Mouse (Mus musculus) embryonic facial prominence, embryonic 13.5 days (tissue): ENCODE results near the gene Asf1b. TPM values are rescaled to one million over a fixed set of nuclear protein-coding genes. Genes with fewer than 3 reads are reported as not detected.
"Not testable (repeated sequence)": the region's sequence is repeated elsewhere in the genome, so short reads cannot be mapped to it uniquely, and the experiment has no call there.

ENCODE experiments used
- ATAC-seq: fragments of 200-750 bp; cut with Nextera tagmentation; 2 replicates; pipeline ENCODE4 v1.8.0; 2017; ENCODE audit warnings: low read depth; ENCODE audit not compliant: insufficient number of reproducible peaks, insufficient read depth, low FRiP score, low TSS enrichment
- H3K27ac ChIP-seq: fragments of 300-500 bp; sonication (generic); 2 replicates; pipeline ENCODE4 v1.5.1; 2015; ENCODE audit warnings: moderate library complexity, mild to moderate bottlenecking, inconsistent platforms
- H3K27me3 ChIP-seq: fragments of 300-500 bp; sonication (generic); 2 replicates; pipeline ENCODE4 v1.6.1; 2015; ENCODE audit warnings: mild to moderate bottlenecking, inconsistent platforms
- H3K36me3 ChIP-seq: fragments of 300-500 bp; sonication (generic); 2 replicates; pipeline ENCODE4 v1.6.1; 2015; ENCODE audit warnings: mild to moderate bottlenecking, inconsistent platforms
- H3K4me1 ChIP-seq: fragments of 300-500 bp; sonication (generic); 2 replicates; pipeline ENCODE4 v1.6.1; 2015; ENCODE audit warnings: inconsistent platforms
- H3K4me2 ChIP-seq: fragments of 300-500 bp; sonication (generic); 2 replicates; pipeline ENCODE4 v1.6.1; 2015; ENCODE audit warnings: moderate library complexity, mild to moderate bottlenecking, inconsistent platforms
- H3K4me3 ChIP-seq: fragments of 300-500 bp; sonication (generic); 2 replicates; pipeline ENCODE4 v1.5.1; 2015; ENCODE audit warnings: mild to moderate bottlenecking, inconsistent platforms
- H3K9ac ChIP-seq: fragments of 300-500 bp; sonication (generic); 2 replicates; pipeline ENCODE4 v1.6.1; 2015; ENCODE audit warnings: mild to moderate bottlenecking, inconsistent platforms
- H3K9me3 ChIP-seq: fragments of 300-500 bp; sonication (generic); 2 replicates; pipeline ENCODE4 v1.6.1; 2016; ENCODE audit warnings: inconsistent platforms
- WGBS: fragments of 180-500 bp; shearing (Covaris S2); methylation state at CpG from one replicate; pipeline ENCODE4 v1.1.7; 2015; ENCODE audit warnings: mixed read lengths; 5-methylcytosine and 5-hydroxymethylcytosine counted together
- polyA plus RNA-seq: library from polyadenylated mRNA; unstranded; fragments of >200 nt; fragmentation: Nextera tagmentation; extraction: Ambion mirVana; gene quantifications from 2 replicates; pipeline ENCODE4 v1.2.1, GENCODE M21; 2015

Gene Asf1b
- polyA plus RNA-seq, 1 experiment from 2014 or later = 61.3 TPM

DNA sequence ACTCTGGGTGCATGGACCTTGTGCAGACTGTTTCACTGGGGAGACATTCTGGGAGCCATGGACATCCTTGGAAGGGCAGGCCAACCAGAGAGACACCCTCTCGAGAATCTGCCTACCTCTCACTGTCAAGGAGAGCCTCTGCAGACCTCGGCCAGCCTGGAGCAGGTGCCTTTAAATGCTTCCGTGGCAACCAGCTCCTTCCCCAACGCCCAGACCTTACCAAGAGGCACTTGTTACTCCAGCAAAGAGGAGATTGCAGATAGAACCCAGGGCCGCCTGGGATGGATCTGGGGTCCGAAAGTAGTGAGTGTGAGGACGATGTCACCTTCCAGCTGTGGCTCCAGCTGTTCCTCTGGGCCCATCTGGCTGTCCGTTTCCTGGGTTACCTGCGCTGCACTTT is 22.9 kb downstream of the Asf1b start:
- Histone ChIP-seq H3K36me3 (peaks cover 41% of the 10 kb centered on the region), H3K9ac (peak overlapping the region; percentile 40), H3K4me2 (no peak overlapping the region), H3K4me1 (peaks cover 31% of the 10 kb centered on the region), H3K27me3 (no peaks in the 10 kb centered on the region), H3K9me3 (no peaks in the 10 kb centered on the region), H3K4me3 (no peak overlapping the region), H3K27ac (0 out of 2 replicates have a peak overlapping the region, but pooled peaks have one; percentile 7)
- ATAC-seq = no peak
- WGBS = 75% methylated on average over 9 of the region's 9 CpGs

DNA sequence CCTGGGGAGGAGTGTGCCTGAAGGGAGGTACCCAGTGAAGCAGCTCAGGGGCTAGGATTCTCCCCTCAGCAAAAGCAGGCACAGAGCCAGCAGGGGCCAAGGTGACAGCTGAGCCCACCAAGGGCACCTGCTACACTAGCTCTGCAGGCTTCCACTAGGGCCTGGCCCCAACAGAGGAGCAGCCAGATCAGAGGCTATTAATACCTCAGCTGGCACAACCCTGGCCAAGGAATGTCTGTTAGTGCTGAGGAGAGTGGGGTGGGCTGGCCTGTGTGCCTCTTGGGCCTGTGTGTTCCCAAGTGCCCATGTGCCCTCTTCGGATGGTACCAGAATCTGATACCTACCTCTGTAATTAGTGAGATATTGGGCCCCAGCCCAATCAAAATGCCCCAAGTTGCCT is 24.9 kb downstream of the Asf1b start:
- H3K36me3 ChIP-seq = peaks cover 59% of the 10 kb centered on the region
- H3K4me1 ChIP-seq = peaks cover 18% of the 10 kb centered on the region
- H3K27ac ChIP-seq = no peak overlapping the region
- 81% methylated on average over 1 of the region's 1 CpGs for WGBS
- ATAC-seq = no peak
- H3K4me3 ChIP-seq = no peak overlapping the region
- H3K9me3 ChIP-seq = no peaks in the 10 kb centered on the region
- no peaks in the 10 kb centered on the region for H3K27me3 ChIP-seq
- H3K4me2 ChIP-seq = no peak overlapping the region
- H3K9ac ChIP-seq = no peak overlapping the region

DNA sequence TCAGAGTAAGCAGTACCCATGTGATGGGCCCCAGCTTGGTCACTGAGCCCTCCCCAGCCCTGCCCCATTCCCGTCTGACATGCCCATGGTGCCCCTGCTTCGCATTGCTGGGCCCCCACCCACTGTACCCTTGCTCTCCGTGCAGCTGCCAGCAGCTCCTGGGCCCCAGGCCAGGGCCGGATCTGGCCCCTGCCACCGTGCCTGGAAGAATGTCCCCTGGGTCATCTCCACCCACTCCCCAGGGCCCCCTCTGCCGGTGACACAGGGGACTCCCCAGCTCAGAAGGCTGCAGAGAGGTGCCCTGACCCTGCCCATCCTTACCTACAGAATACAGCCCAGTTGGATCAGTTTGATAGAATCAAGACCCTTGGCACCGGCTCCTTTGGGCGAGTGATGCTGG is 25.5 kb downstream of the Asf1b start:
- Histone ChIP-seq H3K4me1 (peaks cover 18% of the 10 kb centered on the region), H3K36me3 (peaks cover 64% of the 10 kb centered on the region), H3K9ac (no peak overlapping the region), H3K9me3 (no peaks in the 10 kb centered on the region), H3K4me3 (no peak overlapping the region), H3K27me3 (no peaks in the 10 kb centered on the region), H3K27ac (no peak overlapping the region), H3K4me2 (no peak overlapping the region)
- WGBS = 83% methylated on average over 8 of the region's 8 CpGs
- no peak for ATAC-seq

GRCm38 (mm10) chr8:83981533-83981932 is 26.2 kb downstream of the Asf1b start:
- Histone ChIP-seq H3K36me3 (peaks cover 71% of the 10 kb centered on the region), H3K4me2 (no peak overlapping the region), H3K9me3 (no peaks in the 10 kb centered on the region), H3K27ac (no peak overlapping the region), H3K9ac (no peak overlapping the region), H3K27me3 (no peaks in the 10 kb centered on the region), H3K4me3 (no peak overlapping the region), H3K4me1 (peaks cover 15% of the 10 kb centered on the region)
- 94% methylated on average over 7 of the region's 7 CpGs for WGBS
- no peak for ATAC-seq

GRCm38 (mm10) chr8:83982449-83982848 is 27.1 kb downstream of the Asf1b start:
- H3K36me3 ChIP-seq = peaks cover 80% of the 10 kb centered on the region
- no peak overlapping the region for H3K4me2 ChIP-seq

GRCm38 (mm10) chr8:83983222-83983621 is 27.9 kb downstream of the Asf1b start:
- H3K4me3 ChIP-seq, H3K27ac ChIP-seq, H3K9me3 ChIP-seq, H3K27me3 ChIP-seq, H3K9ac ChIP-seq, H3K4me1 ChIP-seq, H3K4me2 ChIP-seq, ATAC-seq: not testable (repeated sequence)
- 98% methylated on average over 2 of the region's 2 CpGs for WGBS
- peaks cover 84% of the 10 kb centered on the region for H3K36me3 ChIP-seq

More at GRCm38 (mm10) chr8:83982449-83982848, 27.1 kb downstream of the Asf1b start:
- peaks cover 6% of the 10 kb centered on the region for H3K4me1 ChIP-seq
- H3K4me3 ChIP-seq = no peak overlapping the region
- H3K9me3 ChIP-seq = no peaks in the 10 kb centered on the region
- no peak overlapping the region for H3K27ac ChIP-seq
- H3K9ac ChIP-seq = no peak overlapping the region
- H3K27me3 ChIP-seq = no peaks in the 10 kb centered on the region
- WGBS = 90% methylated on average over 4 of the region's 4 CpGs
- ATAC-seq = no peak

- Histone ChIP-seq H3K4me2 (no peak overlapping the region), H3K4me3 (no peak overlapping the region), H3K36me3 (peaks cover 88% of the 10 kb centered on the region), H3K4me1 (no peaks in the 10 kb centered on the region), H3K27me3 (no peaks in the 10 kb centered on the region), H3K9me3 (no peaks in the 10 kb centered on the region), H3K9ac (no peak overlapping the region), H3K27ac (no peak overlapping the region)
- 88% methylated on average over 7 of the region's 7 CpGs for WGBS
- ATAC-seq = no peak
These were observed 33.9 kb downstream of the Asf1b start for GRCm38 (mm10) chr8:83989243-83989642.

DNA sequence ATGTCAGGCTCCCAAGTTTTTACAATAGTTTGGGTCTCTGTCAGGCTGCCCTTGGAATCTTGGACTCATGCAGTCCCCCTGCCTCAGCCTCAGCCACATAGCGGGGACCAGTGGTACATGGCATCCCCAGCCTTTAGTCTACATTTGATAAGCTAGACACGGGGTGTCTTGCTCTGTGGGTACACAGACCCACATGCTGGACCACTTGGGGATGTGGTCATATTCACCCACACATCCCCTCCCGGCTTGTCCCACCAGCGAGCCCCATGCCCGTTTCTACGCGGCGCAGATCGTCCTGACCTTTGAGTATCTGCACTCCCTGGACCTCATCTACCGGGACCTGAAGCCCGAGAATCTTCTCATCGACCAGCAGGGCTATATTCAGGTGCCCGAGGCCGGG is 34.9 kb downstream of the Asf1b start:
- Histone ChIP-seq H3K36me3 (peaks cover 88% of the 10 kb centered on the region), H3K4me3 (no peak overlapping the region), H3K9me3 (no peaks in the 10 kb centered on the region), H3K27me3 (no peaks in the 10 kb centered on the region), H3K27ac (no peak overlapping the region), H3K9ac (no peak overlapping the region), H3K4me1 (no peaks in the 10 kb centered on the region), H3K4me2 (no peak overlapping the region)
- no peak for ATAC-seq
- WGBS = 92% methylated on average over 14 of the region's 14 CpGs

- Histone ChIP-seq H3K9me3 (no peaks in the 10 kb centered on the region), H3K4me1 (peaks cover 7% of the 10 kb centered on the region), H3K9ac (no peak overlapping the region), H3K27ac (no peak overlapping the region), H3K4me3 (no peak overlapping the region), H3K4me2 (no peak overlapping the region), H3K27me3 (no peaks in the 10 kb centered on the region), H3K36me3 (peaks cover 67% of the 10 kb centered on the region)
- WGBS = 82% methylated on average over 2 of the region's 2 CpGs
- ATAC-seq = no peak
These were observed 37.2 kb downstream of the Asf1b start for GRCm38 (mm10) chr8:83992488-83992887.

DNA sequence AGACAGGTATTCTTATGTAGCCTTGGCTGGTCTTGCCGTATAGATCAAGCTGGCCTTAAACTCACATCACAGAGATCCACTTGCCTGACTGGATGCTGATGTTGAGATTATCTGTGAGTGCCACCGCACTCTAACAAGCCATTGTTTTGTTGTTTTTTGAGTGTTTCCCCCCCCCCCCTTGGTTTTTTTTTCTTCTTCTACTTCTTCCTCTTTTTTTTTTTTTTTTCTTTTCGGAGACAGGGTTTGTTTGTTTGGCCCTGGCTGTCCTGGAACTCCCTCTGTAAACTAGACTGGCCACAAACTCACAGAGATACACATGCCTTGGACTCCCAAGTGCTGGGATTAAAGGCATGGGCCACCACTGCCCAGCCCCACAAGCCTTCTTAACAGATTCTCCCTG is 38.7 kb downstream of the Asf1b start:
- H3K9ac ChIP-seq = no peak overlapping the region
- no peak overlapping the region for H3K4me2 ChIP-seq
- no peak overlapping the region for H3K27ac ChIP-seq
- no peak for ATAC-seq
- no peaks in the 10 kb centered on the region for H3K9me3 ChIP-seq
- no peaks in the 10 kb centered on the region for H3K27me3 ChIP-seq
- H3K36me3 ChIP-seq = peaks cover 52% of the 10 kb centered on the region
- no peak overlapping the region for H3K4me3 ChIP-seq
- WGBS = 84% methylated on average over 3 of the region's 3 CpGs
- peaks cover 12% of the 10 kb centered on the region for H3K4me1 ChIP-seq

DNA sequence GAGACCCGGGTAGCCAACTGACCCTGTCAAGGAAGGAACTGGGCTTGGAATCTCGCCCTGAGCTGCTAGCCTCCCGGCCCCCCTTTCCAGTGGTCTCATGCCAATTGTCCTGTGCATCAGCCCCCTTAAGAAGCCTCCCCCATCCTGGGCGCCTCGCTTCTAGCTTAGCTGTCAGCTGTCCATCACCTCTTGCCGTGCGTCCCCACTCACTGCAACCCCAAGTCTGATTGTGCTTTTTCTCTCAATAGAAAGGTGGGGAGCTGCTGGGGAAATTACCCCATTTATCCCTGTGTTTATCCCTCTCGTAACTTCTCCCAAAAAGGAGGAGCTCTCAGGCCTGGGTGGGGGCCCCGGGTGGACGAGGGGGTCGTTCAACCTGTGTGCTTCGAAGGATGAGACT is 40.7 kb downstream of the Asf1b start:
- H3K27ac ChIP-seq = peak overlapping the region; percentile 99
- H3K4me3 ChIP-seq = peak overlapping the region; percentile 82
- peaks cover 26% of the 10 kb centered on the region for H3K4me1 ChIP-seq
- no peaks in the 10 kb centered on the region for H3K9me3 ChIP-seq
- peaks cover 44% of the 10 kb centered on the region for H3K36me3 ChIP-seq
- H3K4me2 ChIP-seq = peak overlapping the region; percentile 86
- H3K9ac ChIP-seq = peak overlapping the region; percentile 89
- H3K27me3 ChIP-seq = no peaks in the 10 kb centered on the region
- WGBS = 14% methylated on average over 12 of the region's 12 CpGs
- no peak for ATAC-seq

DNA sequence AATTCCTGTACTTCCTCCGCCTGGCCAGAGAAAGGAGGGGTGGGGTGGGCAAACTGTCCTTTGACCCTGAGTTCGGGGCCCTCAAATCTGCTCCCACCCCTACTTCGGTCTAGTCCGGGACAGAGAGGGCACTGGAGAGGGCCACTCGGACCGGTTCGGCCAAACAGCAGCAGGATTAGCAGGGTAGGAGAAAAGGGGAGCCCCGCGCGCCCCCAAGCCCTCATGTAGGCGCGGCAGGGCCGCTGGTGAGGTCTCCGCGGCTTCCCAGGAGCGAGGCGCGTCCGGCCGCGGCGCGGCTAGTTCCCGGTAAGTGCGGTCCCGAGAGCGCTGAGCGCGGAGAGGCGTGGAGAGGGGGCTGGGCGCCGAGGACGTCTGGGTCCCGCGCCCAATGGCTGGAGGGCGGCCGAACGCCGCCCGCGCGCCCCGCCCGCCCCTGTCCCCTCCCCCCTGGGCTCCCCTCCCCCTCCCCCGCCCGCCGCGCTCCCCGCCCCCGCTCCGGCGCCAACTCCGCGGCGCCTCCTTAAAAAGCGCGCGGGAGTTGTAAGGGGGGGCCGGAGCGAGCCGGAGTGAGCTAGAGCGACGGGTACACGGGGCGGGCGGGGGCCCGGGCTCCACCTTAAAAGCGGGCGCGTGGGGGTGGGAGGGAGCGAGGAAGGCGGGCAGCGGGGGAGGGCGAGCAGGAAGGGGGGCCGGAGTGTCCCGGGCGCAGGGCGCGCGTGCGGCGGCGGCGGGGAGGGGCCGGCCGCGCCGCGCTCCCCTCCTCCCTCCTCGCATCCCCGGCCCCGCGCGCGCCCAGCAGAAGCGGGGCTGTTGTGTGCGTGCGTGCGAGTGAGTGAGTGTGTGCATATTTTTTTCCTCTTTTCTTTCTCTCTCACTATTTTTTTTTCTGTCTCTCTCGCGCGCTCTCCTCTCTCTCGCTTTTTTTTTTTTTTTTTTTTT is 41.5 kb downstream of the Asf1b start:
- peaks cover 44% of the 10 kb centered on the region for H3K36me3 ChIP-seq
- WGBS = under 1% methylated on average over 53 of the region's 103 CpGs
- H3K4me2 ChIP-seq = peak overlapping the region; percentile 86
- H3K4me1 ChIP-seq = peaks cover 34% of the 10 kb centered on the region
- peak overlapping the region; percentile 82 for H3K4me3 ChIP-seq
- no peaks in the 10 kb centered on the region for H3K9me3 ChIP-seq
- peak overlapping the region; percentile 99 for H3K27ac ChIP-seq
- peak overlapping the region; percentile 90 for H3K9ac ChIP-seq
- H3K27me3 ChIP-seq = 0 out of 2 replicates have a peak, but pooled peaks cover 5% of the 10 kb centered on the region
- peak; percentile 79 for ATAC-seq
